Comparison of ENCODE assay signal across 10 mouse cellular contexts in genomic region chr3:37063406-37063805, GRCm38 (mm10). TPM values are rescaled to one million over a fixed set of nuclear protein-coding genes. Genes with fewer than 3 reads are reported as not detected.
DNase-seq lines count a peak whose midpoint lies in the region; ATAC-seq lines count a peak whose summit lies in the region.
"Had no signal": no experiment of that assay in that cellular context is flagged by ENCODE, and none has a peak within 500 bp of the region (broad histone marks: within the 10 kb centered on the region; RNA-seq: fewer than 3 reads in every experiment).

Gene Adad1 (plus strand): TSS chr3:37063527.

- peaks cover 12% of the 10 kb centered on the region for H3K9me3 ChIP-seq in intestine, embryonic 14.5 days (ENCODE audit: control insufficient read depth, low read length)
- peaks cover 23% of the 10 kb centered on the region for H3K9me3 ChIP-seq in midbrain, embryonic 13.5 days

- intact Hi-C loops in gastrocnemius, postnatal 36 days (cut with DNase I), result no loop called here

- H3K36me3 ChIP-seq in intestine, embryonic 14.5 days (ENCODE audit: control insufficient read depth, insufficient read depth, low read length), result no peaks in the 10 kb centered on the region
- no peaks in the 10 kb centered on the region for H3K36me3 ChIP-seq in midbrain, embryonic 13.5 days

- H3K4me1 ChIP-seq in intestine, embryonic 14.5 days (replicated peaks; ENCODE audit: control insufficient read depth, insufficient read depth, low read length), result no peaks in the 10 kb centered on the region
- no peaks in the 10 kb centered on the region for H3K4me1 ChIP-seq in midbrain, embryonic 13.5 days (replicated peaks)

- DNase-seq in gastrocnemius, postnatal 10 days, result peak; percentile 11
- DNase-seq in gastrocnemius, postnatal 36 days, result no peak
- peak; percentile 17 for DNase-seq in embryo, embryonic 11 days
- DNase-seq in intestine, embryonic 14.5 days (ENCODE audit: low spot score), result no peak
- no peak for DNase-seq in layer of hippocampus, adult 18-20 months (ENCODE audit: low spot score in 2 of 2)
- DNase-seq in thymus, postnatal 25 days, result no peak
- no peak for DNase-seq in layer of hippocampus, postnatal 10 days (ENCODE audit: low spot score in 2 of 2)

- H3K27ac ChIP-seq in intestine, embryonic 14.5 days (ENCODE audit: low read depth), result no peak within 1 kb of the TSS
- H3K27ac ChIP-seq in midbrain, embryonic 13.5 days, result no peak within 1 kb of the TSS

- H3K4me3 ChIP-seq in intestine, embryonic 14.5 days (ENCODE audit: low read depth, low read length), result peak within 1 kb of the TSS; percentile 12
- H3K4me3 ChIP-seq in midbrain, embryonic 13.5 days (replicated peaks), result peak within 1 kb of the TSS; percentile 20; the same call in 1 of the 2 replicates

- no peaks in the 10 kb centered on the region for H3K27me3 ChIP-seq in intestine, embryonic 14.5 days (replicated peaks; ENCODE audit: control insufficient read depth, insufficient read depth, low read length)
- H3K27me3 ChIP-seq in midbrain, embryonic 13.5 days, result no peaks in the 10 kb centered on the region

- no peak for ATAC-seq in intestine, embryonic 14.5 days (replicated peaks; ENCODE audit: low FRiP score, low TSS enrichment, low read depth)
- ATAC-seq in midbrain, embryonic 13.5 days, result 0 out of 2 replicates have a peak, but pooled peaks have one; percentile 14

- H3K9ac ChIP-seq in intestine, embryonic 14.5 days (ENCODE audit: low read length), result no peak within 1 kb of the TSS
- H3K9ac ChIP-seq in midbrain, embryonic 13.5 days (replicated peaks), result no peak within 1 kb of the TSS

- WGBS in intestine, embryonic 14.5 days, result 59% methylated on average over 37 of the region's 39 CpGs
- 56% methylated on average over 38 of the region's 39 CpGs for WGBS in midbrain, embryonic 13.5 days

- H3K4me2 ChIP-seq in intestine, embryonic 14.5 days (ENCODE audit: low read length), result peak within 1 kb of the TSS; percentile 46
- H3K4me2 ChIP-seq in midbrain, embryonic 13.5 days (replicated peaks), result peak within 1 kb of the TSS; percentile 40

RNA-seq across cellular contexts. Expression of gene Adad1, which starts in this region (rescaled TPM):
- total RNA-seq in gastrocnemius, postnatal 10 days (2021), result not detected
- total RNA-seq in gastrocnemius, postnatal 36 days (2021), result not detected
- polyA plus RNA-seq in intestine, embryonic 14.5 days (2014; fragmentation: Nextera tagmentation; extraction: Ambion mirVana), result 0.35 and 0.37 TPM in 2 replicates
- polyA plus RNA-seq in midbrain, embryonic 13.5 days (2015; fragmentation: Nextera tagmentation; extraction: Ambion mirVana), result 0.13 and 0.32 TPM in 2 replicates
- not detected for total RNA-seq in layer of hippocampus, adult 18-20 months (2021)
- not detected for total RNA-seq in layer of hippocampus, postnatal 10 days (2021)
- total RNA-seq: neutrophil, adult 5-6 weeks had no signal
- polyA plus RNA-seq: C2C12 had no signal

Comparison
In these comparisons a context has a peak if more than half of its experiments do, and no peak if none do; other contexts are left out.
1. Peak in DNase-seq in gastrocnemius, postnatal 10 days; RNA of the gene not detected or under 1 TPM.
2. Peak in ATAC-seq, H3K4me3 ChIP-seq and H3K4me2 ChIP-seq in midbrain, embryonic 13.5 days; RNA of the gene not detected or under 1 TPM.